9 mouse cellular contexts compared by ENCODE assay signal in genomic region chr14:49493793-49494192, GRCm38 (mm10). TPM values are rescaled to one million over a fixed set of nuclear protein-coding genes. Genes with fewer than 3 reads are reported as not detected.
DNase-seq lines count a peak whose midpoint lies in the region; ATAC-seq lines count a peak whose summit lies in the region.
"Had no signal": no experiment of that assay in that cellular context is flagged by ENCODE, and none has a peak within 500 bp of the region (broad histone marks: within the 10 kb centered on the region; RNA-seq: fewer than 3 reads in every experiment).

No protein-coding gene starts in this region.

- 59% methylated on average over 1 of the region's 1 CpGs for WGBS in embryonic facial prominence, embryonic 14.5 days
- 77% methylated on average over 1 of the region's 1 CpGs for WGBS in embryonic facial prominence, embryonic 10.5 days

- H3K9ac ChIP-seq in embryonic facial prominence, embryonic 14.5 days (ENCODE audit: low read depth, low read length) = no peak overlapping the region

- no peaks in the 10 kb centered on the region for H3K36me3 ChIP-seq in embryonic facial prominence, embryonic 14.5 days (ENCODE audit: control insufficient read depth, insufficient read depth, low read length)
- no peaks in the 10 kb centered on the region for H3K36me3 ChIP-seq in embryonic facial prominence, embryonic 10.5 days (replicated peaks)

- H3K4me2 ChIP-seq in embryonic facial prominence, embryonic 14.5 days (ENCODE audit: low read depth, low read length) = no peak overlapping the region

- DNase-seq in embryonic facial prominence, embryonic 14.5 days (ENCODE audit: low spot score) = peak; percentile 43
- DNase-seq in embryonic facial prominence, embryonic 10.5 days (ENCODE audit: low spot score) = no peak
- peak; percentile 2 for DNase-seq in urinary bladder, postnatal 25 days (ENCODE audit: low spot score)
- DNase-seq in urinary bladder, adult 2 months (ENCODE audit: low spot score) = no peak
- peak; percentile 13 for DNase-seq in layer of hippocampus, adult 9-10 months (ENCODE audit: low spot score)
- DNase-seq in kidney, adult 8-10 months = no peak
- DNase-seq in c-Kit-positive CD71-positive TER-119-positive erythroid progenitor cells, embryonic 14.5 days (ENCODE audit: low spot score) = no peak

- H3K4me1 ChIP-seq in embryonic facial prominence, embryonic 14.5 days (ENCODE audit: control insufficient read depth, insufficient read depth, low read length) = no peaks in the 10 kb centered on the region
- H3K4me1 ChIP-seq in embryonic facial prominence, embryonic 10.5 days = no peaks in the 10 kb centered on the region

- no peak overlapping the region for H3K27ac ChIP-seq in embryonic facial prominence, embryonic 14.5 days (replicated peaks; ENCODE audit: low read depth, low read length)
- no peak overlapping the region for H3K27ac ChIP-seq in embryonic facial prominence, embryonic 10.5 days (replicated peaks)

- no peaks in the 10 kb centered on the region for H3K9me3 ChIP-seq in embryonic facial prominence, embryonic 14.5 days (ENCODE audit: control insufficient read depth, low read length)
- no peaks in the 10 kb centered on the region for H3K9me3 ChIP-seq in embryonic facial prominence, embryonic 10.5 days

- H3K27me3 ChIP-seq in embryonic facial prominence, embryonic 14.5 days (replicated peaks; ENCODE audit: control insufficient read depth, insufficient read depth, low read length) = no peaks in the 10 kb centered on the region
- H3K27me3 ChIP-seq in embryonic facial prominence, embryonic 10.5 days (replicated peaks; ENCODE audit: low read depth, poor library complexity, severe bottlenecking) = no peaks in the 10 kb centered on the region

- no peak for ATAC-seq in embryonic facial prominence, embryonic 14.5 days (ENCODE audit: low read depth)
- ATAC-seq in megakaryocyte, adult 5-6 weeks (ENCODE audit: poor library complexity, severe bottlenecking) = no peak

- H3K4me3 ChIP-seq in embryonic facial prominence, embryonic 14.5 days (ENCODE audit: low read depth, low read length) = no peak overlapping the region
- no peak overlapping the region for H3K4me3 ChIP-seq in embryonic facial prominence, embryonic 10.5 days

RNA-seq across cellular contexts. Expression of gene Slc35f4, which starts 32.1 kb away (rescaled TPM):
- 0.58 and 0.68 TPM in 2 replicates for polyA plus RNA-seq in embryonic facial prominence, embryonic 14.5 days (2014; fragmentation: Nextera tagmentation; extraction: Ambion mirVana)
- 0.07 TPM in 1 of 2 replicates, not detected in the other for polyA plus RNA-seq in embryonic facial prominence, embryonic 10.5 days (2016; fragmentation: Nextera tagmentation; extraction: Ambion mirVana)
- 0.10 TPM in 1 of 2 replicates, not detected in the other for polyA plus RNA-seq in urinary bladder, adult 2 months (2012; rRNA removed)
- not detected in 2 replicates for total RNA-seq in megakaryocyte, adult 5-6 weeks (2015)
- not detected in 2 replicates for total RNA-seq in megakaryocyte, adult 5-6 weeks (2017)
- polyA plus RNA-seq: lung, embryonic 16.5 days had no signal

Comparison
In these comparisons a context has a peak if more than half of its experiments do, and no peak if none do; other contexts are left out.
1. DNase-seq: peak in embryonic facial prominence, embryonic 14.5 days (single experiment), urinary bladder, postnatal 25 days (single experiment) and layer of hippocampus, adult 9-10 months (single experiment); none in embryonic facial prominence, embryonic 10.5 days (single experiment), urinary bladder, adult 2 months (single experiment), kidney, adult 8-10 months (0 of 2) and c-Kit-positive CD71-positive TER-119-positive erythroid progenitor cells, embryonic 14.5 days (single experiment).